Mouse (Mus musculus) CH12.LX (cell line): ENCODE data around the gene Pnpla8.

Experiments used
- CTCF ChIP-seq, 2 experiments: IDR thresholded peaks in 1 of 2; conservative IDR thresholded peaks in 1 of 2; 2 replicates each; pipeline ENCODE4 v1.5.1; 2011 to 2012; ENCODE audit warnings: low read depth in 2 of 2, low read length in 2 of 2, improper control_type of control experiment in 1 of 2, inconsistent platforms in 1 of 2, mild to moderate bottlenecking in 1 of 2, moderate library complexity in 1 of 2
- EP300 ChIP-seq: IDR thresholded peaks from 2 replicates; pipeline ENCODE4 v1.6.1; 2011; ENCODE audit warnings: low read length, improper control_type of control experiment
- ETS1 ChIP-seq: conservative IDR thresholded peaks from 2 replicates; pipeline ENCODE4 v1.6.1; 2012; ENCODE audit warnings: low read depth, mild to moderate bottlenecking, inconsistent platforms, low read length, improper control_type of control experiment, moderate library complexity
- KAT2A ChIP-seq: IDR thresholded peaks from 2 replicates; pipeline ENCODE4 v1.6.1; 2012; ENCODE audit warnings: low read length, improper control_type of control experiment, inconsistent platforms; ENCODE audit not compliant: insufficient replicate concordance
- POLR2A ChIP-seq: IDR thresholded peaks from 2 replicates; pipeline ENCODE4 v1.6.1; 2011; ENCODE audit warnings: low read depth, mild to moderate bottlenecking, improper control_type of control experiment, low read length
- USF1 ChIP-seq: IDR thresholded peaks from 2 replicates; pipeline ENCODE4 v1.6.1; 2014; ENCODE audit warnings: low read depth, mild to moderate bottlenecking, inconsistent platforms, low read length, improper control_type of control experiment
- ZKSCAN1 ChIP-seq: IDR thresholded peaks from 2 replicates; pipeline ENCODE4 v1.6.1; 2012; ENCODE audit warnings: low read depth, inconsistent platforms, low read length, improper control_type of control experiment, borderline replicate concordance

- TF ChIP-seq CTCF (conservative IDR thresholded peaks at IDR 0.05 in 1 of 2, IDR thresholded peaks at IDR 0.05 in 1 of 2; ENCODE audit: low read depth in 2 of 2, low read length in 2 of 2) (no peak), USF1 (no peak), KAT2A (no peak), ETS1 (no peak), POLR2A (no peak), ZKSCAN1 (no peak), EP300 (no peak)
Observed at GRCm38 (mm10) chr12:44176331-44177037, 44.7 kb upstream of the Pnpla8 start.
